Mouse (Mus musculus): ENCODE results near the gene BC051019. TPM values are rescaled to one million over a fixed set of nuclear protein-coding genes. Genes with fewer than 3 reads are reported as not detected.

The BC051019 gene
- polyA plus RNA-seq, 1 experiment from 2014 or later: 0.73 TPM

- no peak for DNase-seq (ENCODE audit: low spot score)
- Histone ChIP-seq H3K27me3 (ENCODE audit: insufficient read depth, poor library complexity, severe bottlenecking) (no peaks in the 10 kb centered on the region), H3K9me3 (no peaks in the 10 kb centered on the region), H3K4me3 (no peak overlapping the region), H3K4me1 (replicated peaks) (no peaks in the 10 kb centered on the region), H3K36me3 (peaks cover 68% of the 10 kb centered on the region), H3K27ac (no peak overlapping the region)
- WGBS: 87% methylated on average over 5 of the region's 5 CpGs
Observed at GRCm38 (mm10) chr7:109739822-109740370, 16.2 kb upstream of the BC051019 start.

DNA sequence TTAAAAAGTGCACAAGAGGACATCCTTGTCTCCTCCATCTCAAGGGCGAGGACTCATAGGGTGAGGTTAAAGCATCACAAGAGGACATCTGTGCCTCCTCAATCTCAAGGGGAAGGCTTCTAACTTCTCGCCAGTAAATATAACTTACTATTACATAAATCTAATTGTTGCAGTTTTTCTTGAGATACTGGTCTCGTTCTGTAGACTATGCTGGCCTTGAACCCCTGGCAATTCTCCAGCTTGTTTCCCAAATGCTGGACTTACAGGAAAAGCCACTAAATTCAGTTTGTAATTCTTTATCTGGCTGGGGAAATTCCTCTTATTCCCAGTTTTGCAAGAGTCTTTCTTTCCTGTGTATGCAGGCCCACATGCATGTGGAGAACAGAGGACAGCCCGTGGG is 11.2 kb upstream of the BC051019 start:
- peaks cover 3% of the 10 kb centered on the region; the same call in 1 of the 2 replicates for H3K4me1 ChIP-seq (replicated peaks)
- H3K4me3 ChIP-seq: no peak overlapping the region
- peaks cover 27% of the 10 kb centered on the region for H3K36me3 ChIP-seq
- whole genome bisulfite sequencing: 90% methylated on average over 4 of the region's 4 CpGs
- H3K27me3 ChIP-seq (ENCODE audit: insufficient read depth, poor library complexity, severe bottlenecking): no peaks in the 10 kb centered on the region
- no peak for DNase-seq (ENCODE audit: low spot score)
- H3K9me3 ChIP-seq: no peaks in the 10 kb centered on the region
- no peak overlapping the region for H3K27ac ChIP-seq

- Histone ChIP-seq H3K4me3 (no peak within 1 kb of the TSS), H3K4me1 (replicated peaks) (peaks cover 3% of the 10 kb centered on the region; the same call in 1 of the 2 replicates), H3K27ac (no peak within 1 kb of the TSS), H3K9me3 (no peaks in the 10 kb centered on the region), H3K27me3 (ENCODE audit: insufficient read depth, poor library complexity, severe bottlenecking) (no peaks in the 10 kb centered on the region), H3K36me3 (peaks cover 16% of the 10 kb centered on the region)
- 92% methylated on average over 5 of the region's 5 CpGs for WGBS
- DNase-seq (ENCODE audit: low spot score): no peak
Observed at GRCm38 (mm10) chr7:109731626-109732025, 8.0 kb upstream of the BC051019 start, which contains the start of gene Ascl3. TSS of gene Ascl3 (minus strand) at chr7:109731726.

- no peak for DNase-seq (ENCODE audit: low spot score)
- H3K4me3 ChIP-seq: no peak overlapping the region
- WGBS: 94% methylated on average over 8 of the region's 8 CpGs
- H3K36me3 ChIP-seq: no peaks in the 10 kb centered on the region
- no peak overlapping the region for H3K27ac ChIP-seq
- no peaks in the 10 kb centered on the region for H3K4me1 ChIP-seq (replicated peaks)
- H3K27me3 ChIP-seq (ENCODE audit: insufficient read depth, poor library complexity, severe bottlenecking): no peaks in the 10 kb centered on the region
- peaks cover 5% of the 10 kb centered on the region; the same call in 1 of the 2 replicates for H3K9me3 ChIP-seq
Observed at GRCm38 (mm10) chr7:109723114-109723513, 536 bp downstream of the BC051019 start.

DNA sequence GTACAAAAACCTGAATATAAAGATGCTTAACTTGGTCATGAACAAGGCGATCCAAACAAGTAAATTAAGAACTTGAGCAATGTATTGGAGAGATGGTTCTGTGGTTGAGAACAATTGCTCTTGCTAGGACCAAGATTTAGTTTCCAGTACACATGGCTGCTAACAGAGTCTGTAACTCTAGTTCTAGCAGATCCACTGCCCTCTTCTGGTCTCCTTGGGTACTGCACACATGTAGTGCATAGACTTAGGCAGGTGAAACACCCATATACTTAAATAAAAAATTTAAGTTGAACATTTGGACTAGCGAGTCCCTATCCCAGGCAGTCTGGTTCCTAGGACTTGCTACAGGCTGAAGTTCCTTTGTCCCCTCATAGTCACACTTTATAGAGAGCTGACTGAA is 1.0 kb downstream of the BC051019 start:
- Histone ChIP-seq H3K9me3 (peaks cover 5% of the 10 kb centered on the region; the same call in 1 of the 2 replicates), H3K27me3 (ENCODE audit: insufficient read depth, poor library complexity, severe bottlenecking) (no peaks in the 10 kb centered on the region), H3K4me1 (replicated peaks) (no peaks in the 10 kb centered on the region), H3K27ac (no peak overlapping the region), H3K4me3 (no peak overlapping the region), H3K36me3 (no peaks in the 10 kb centered on the region)
- 94% methylated on average over 2 of the region's 2 CpGs for WGBS
- DNase-seq (ENCODE audit: low spot score): no peak

GRCm38 (mm10) chr7:109719286-109719685 is 4.4 kb downstream of the BC051019 start:
- peaks cover 5% of the 10 kb centered on the region; the same call in 1 of the 2 replicates for H3K9me3 ChIP-seq
- WGBS: 65% methylated on average over 9 of the region's 9 CpGs
- H3K27ac ChIP-seq: no peak overlapping the region
- no peak for DNase-seq (ENCODE audit: low spot score)
- no peaks in the 10 kb centered on the region for H3K4me1 ChIP-seq (replicated peaks)
- no peak overlapping the region for H3K4me3 ChIP-seq
- H3K36me3 ChIP-seq: no peaks in the 10 kb centered on the region
- H3K27me3 ChIP-seq (ENCODE audit: insufficient read depth, poor library complexity, severe bottlenecking): no peaks in the 10 kb centered on the region

DNA sequence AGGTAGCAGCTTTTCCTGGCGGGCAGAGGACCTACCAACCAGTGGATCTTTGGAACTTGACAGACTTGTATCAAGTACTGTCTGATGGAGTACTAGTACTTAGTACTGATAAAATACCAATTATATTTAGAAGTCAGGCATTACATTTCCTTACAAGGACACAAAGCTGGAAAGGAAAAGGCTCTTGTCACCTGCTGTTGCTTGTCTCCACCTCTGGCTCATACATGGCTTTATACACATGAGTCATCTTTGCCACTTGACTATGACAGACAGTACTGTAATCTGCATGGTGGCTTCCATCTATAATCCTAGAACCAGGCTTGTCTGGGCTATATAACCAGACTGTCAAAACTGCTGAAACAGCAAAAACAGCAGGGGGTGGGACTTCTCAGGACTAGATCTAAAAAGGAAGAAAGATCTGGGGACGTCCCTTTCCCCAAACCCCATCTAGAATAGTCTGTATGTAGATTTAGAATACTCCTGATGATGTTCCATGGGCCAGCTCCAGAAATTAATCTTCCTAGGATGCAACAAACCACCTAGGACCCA is 10.1 kb downstream of the BC051019 start:
- DNase-seq (ENCODE audit: low spot score): no peak
- peaks cover 49% of the 10 kb centered on the region for H3K36me3 ChIP-seq
- H3K27ac ChIP-seq: no peak overlapping the region
- 0 out of 2 replicates have a peak, but pooled peaks cover 3% of the 10 kb centered on the region for H3K4me1 ChIP-seq (replicated peaks)
- no peak overlapping the region for H3K4me3 ChIP-seq
- WGBS: 84% methylated on average over 2 of the region's 2 CpGs
- no peaks in the 10 kb centered on the region for H3K27me3 ChIP-seq (ENCODE audit: insufficient read depth, poor library complexity, severe bottlenecking)
- no peaks in the 10 kb centered on the region for H3K9me3 ChIP-seq

DNA sequence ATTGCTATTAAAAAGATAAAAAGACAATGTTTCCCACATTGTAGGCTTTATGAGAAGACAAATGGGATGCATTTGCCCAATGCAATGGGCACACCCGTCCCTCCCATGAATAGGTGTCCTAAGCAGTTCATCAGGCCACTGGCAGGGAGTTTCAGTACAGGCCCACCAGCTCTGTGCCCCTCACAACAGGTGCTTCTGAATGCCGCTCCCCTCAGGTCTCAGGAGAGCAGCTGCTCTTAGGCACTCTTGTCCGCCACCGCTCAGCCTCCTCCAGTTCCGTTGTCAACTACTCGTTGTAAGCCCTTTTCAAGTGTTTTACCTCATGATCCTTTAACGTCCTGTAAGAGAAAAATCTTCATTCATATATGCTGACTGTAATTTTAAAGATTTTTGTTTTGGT is 11.5 kb downstream of the BC051019 start:
- Histone ChIP-seq H3K27me3 (ENCODE audit: insufficient read depth, poor library complexity, severe bottlenecking) (no peaks in the 10 kb centered on the region), H3K27ac (no peak overlapping the region), H3K9me3 (no peaks in the 10 kb centered on the region), H3K36me3 (peaks cover 62% of the 10 kb centered on the region), H3K4me1 (replicated peaks) (0 out of 2 replicates have a peak, but pooled peaks cover 3% of the 10 kb centered on the region), H3K4me3 (no peak overlapping the region)
- WGBS: 91% methylated on average over 7 of the region's 7 CpGs
- no peak for DNase-seq (ENCODE audit: low spot score)

- no peak for DNase-seq (ENCODE audit: low spot score)
- WGBS: 70% methylated on average over 1 of the region's 1 CpGs
- Histone ChIP-seq H3K9me3 (no peaks in the 10 kb centered on the region), H3K36me3 (peaks cover 63% of the 10 kb centered on the region), H3K4me3 (no peak overlapping the region), H3K27me3 (ENCODE audit: insufficient read depth, poor library complexity, severe bottlenecking) (no peaks in the 10 kb centered on the region), H3K4me1 (replicated peaks) (peaks cover 8% of the 10 kb centered on the region; the same call in 1 of the 2 replicates), H3K27ac (no peak overlapping the region)
Observed at GRCm38 (mm10) chr7:109710069-109710468, 13.6 kb downstream of the BC051019 start.

DNA sequence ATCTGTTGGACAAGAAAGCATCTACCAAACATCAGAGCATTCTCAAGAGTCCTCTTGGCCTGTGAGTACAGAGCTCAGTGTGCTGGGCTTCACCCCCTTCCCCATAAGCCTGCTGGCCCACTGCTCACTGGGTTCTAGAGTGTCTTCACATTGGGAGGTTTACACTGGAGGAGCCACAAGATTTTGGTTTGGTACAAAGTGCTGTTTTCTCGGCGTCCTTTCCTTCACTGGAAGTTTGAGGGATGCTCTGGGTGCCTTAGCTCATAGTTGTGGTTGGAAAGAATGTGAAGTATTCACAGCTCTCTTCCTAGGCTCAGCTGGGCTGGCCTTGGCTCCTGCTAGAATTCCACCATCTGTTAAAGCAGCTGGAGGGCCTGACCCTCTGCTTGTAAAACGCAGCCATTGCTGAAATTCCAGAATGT is 14.7 kb downstream of the BC051019 start:
- Histone ChIP-seq H3K4me3 (no peak overlapping the region), H3K36me3 (peaks cover 63% of the 10 kb centered on the region), H3K27ac (no peak overlapping the region), H3K9me3 (no peaks in the 10 kb centered on the region), H3K27me3 (ENCODE audit: insufficient read depth, poor library complexity, severe bottlenecking) (no peaks in the 10 kb centered on the region), H3K4me1 (replicated peaks) (peaks cover 19% of the 10 kb centered on the region)
- DNase-seq (ENCODE audit: low spot score): peak; percentile 20
- WGBS: 67% methylated on average over 3 of the region's 3 CpGs

DNA sequence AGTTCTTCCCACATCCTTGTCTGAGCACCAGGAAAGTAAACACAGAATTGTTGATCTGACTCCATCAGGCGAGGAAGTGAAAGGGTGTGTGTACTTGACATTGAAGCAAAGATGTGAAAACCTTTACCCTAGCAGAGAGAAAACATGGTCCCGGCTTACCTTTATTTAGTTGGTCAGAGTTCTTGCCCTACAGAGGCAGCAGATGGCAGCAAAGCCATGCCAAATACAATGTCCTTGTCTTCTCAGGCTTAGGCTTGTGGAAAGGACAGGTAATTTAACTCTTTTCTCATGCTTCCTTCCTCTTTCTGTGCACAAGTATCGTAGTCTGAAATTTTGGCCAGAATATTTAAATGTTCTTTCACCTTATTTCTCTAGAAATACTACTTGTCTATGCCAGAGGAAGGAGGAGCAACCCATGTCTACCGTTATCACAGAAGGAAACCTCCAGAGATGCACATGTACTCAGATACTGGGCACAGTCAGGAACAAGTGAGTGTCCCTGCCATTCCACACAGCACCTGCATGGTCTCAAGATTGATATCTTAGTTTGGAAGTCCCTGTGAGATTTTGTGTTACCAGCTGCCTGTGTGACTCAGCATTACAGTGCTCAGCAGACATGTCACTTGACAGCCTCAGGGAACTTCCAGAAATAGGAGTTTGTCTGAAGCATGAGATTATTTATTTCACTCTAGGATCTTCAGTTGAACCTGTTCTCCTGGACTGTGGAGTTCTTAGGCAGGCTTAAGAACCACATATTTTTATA is 16.4 kb downstream of the BC051019 start:
- peak; percentile 30 for DNase-seq (ENCODE audit: low spot score)
- Histone ChIP-seq H3K4me1 (replicated peaks) (peaks cover 31% of the 10 kb centered on the region), H3K27ac (no peak overlapping the region), H3K9me3 (no peaks in the 10 kb centered on the region), H3K4me3 (no peak overlapping the region), H3K27me3 (ENCODE audit: insufficient read depth, poor library complexity, severe bottlenecking) (peaks cover 11% of the 10 kb centered on the region), H3K36me3 (peaks cover 50% of the 10 kb centered on the region)
- WGBS: 60% methylated on average over 4 of the region's 4 CpGs

GRCm38 (mm10) chr7:109704461-109704860 is 19.2 kb downstream of the BC051019 start:
- Histone ChIP-seq H3K4me3 (peak overlapping the region; percentile 75), H3K36me3 (peaks cover 23% of the 10 kb centered on the region), H3K27me3 (ENCODE audit: insufficient read depth, poor library complexity, severe bottlenecking) (peaks cover 11% of the 10 kb centered on the region), H3K27ac (peak overlapping the region; percentile 93), H3K9me3 (no peaks in the 10 kb centered on the region), H3K4me1 (replicated peaks) (peaks cover 31% of the 10 kb centered on the region)
- DNase-seq (ENCODE audit: low spot score): no peak
- WGBS: 69% methylated on average over 3 of the region's 3 CpGs

DNA sequence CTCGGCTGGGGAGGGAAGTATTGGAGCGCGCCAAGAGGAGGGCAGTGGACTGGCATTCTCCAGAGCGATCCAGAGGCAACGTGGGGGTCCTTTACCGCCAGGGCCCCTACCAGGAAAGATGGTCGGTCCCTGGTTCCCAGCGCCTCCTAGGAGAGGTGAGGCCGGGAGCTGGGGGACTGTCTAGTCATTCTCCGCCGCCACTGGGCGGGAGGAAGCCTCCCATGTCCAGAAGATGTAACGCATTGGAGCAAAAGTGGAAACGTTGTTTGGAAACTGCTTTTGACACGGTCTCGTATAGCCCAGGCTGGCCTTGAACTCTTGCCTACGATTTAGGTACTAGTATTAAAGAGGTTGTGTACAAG is 19.7 kb downstream of the BC051019 start:
- peaks cover 19% of the 10 kb centered on the region for H3K36me3 ChIP-seq
- H3K27ac ChIP-seq: peak overlapping the region; percentile 93
- no peak for DNase-seq (ENCODE audit: low spot score)
- H3K4me3 ChIP-seq: peak overlapping the region; percentile 75
- no peaks in the 10 kb centered on the region for H3K9me3 ChIP-seq
- peaks cover 30% of the 10 kb centered on the region for H3K4me1 ChIP-seq (replicated peaks)
- peaks cover 11% of the 10 kb centered on the region for H3K27me3 ChIP-seq (ENCODE audit: insufficient read depth, poor library complexity, severe bottlenecking)
- WGBS: 2% methylated on average over 17 of the region's 17 CpGs

All from hindbrain, embryonic 10.5 days (tissue).